Mouse (Mus musculus) urinary bladder, adult 18-20 months (tissue): ENCODE data around the gene Nelfa.
"Not testable (repeated sequence)": the region's sequence is repeated elsewhere in the genome, so short reads cannot be mapped to it uniquely, and the experiment has no call there.

Source experiments
- DNase-seq, 2 experiments: peaks; one replicate each; pipeline ENCODE4 v3.0.0; 2022; ENCODE audit warnings: low spot score in 2 of 2, mixed read lengths in 2 of 2

The Nelfa gene

GRCm38 (mm10) chr5:33920037-33920436, 16.2 kb downstream of the Nelfa start:
- DNase-seq, result no peak

GRCm38 (mm10) chr5:33919466-33919865, 16.7 kb downstream of the Nelfa start:
- no peak for DNase-seq

- not testable (repeated sequence) for DNase-seq
Measured at GRCm38 (mm10) chr5:33916616-33917015, 19.6 kb downstream of the Nelfa start.

GRCm38 (mm10) chr5:33915031-33915430, 21.2 kb downstream of the Nelfa start:
- DNase-seq, result not testable (repeated sequence)

GRCm38 (mm10) chr5:33903176-33903575, 33.0 kb downstream of the Nelfa start:
- no peak for DNase-seq

- DNase-seq, result no peak
Measured at GRCm38 (mm10) chr5:33902696-33903095, 33.5 kb downstream of the Nelfa start.

- no peak for DNase-seq
Measured at GRCm38 (mm10) chr5:33901278-33901677, 34.9 kb downstream of the Nelfa start.

GRCm38 (mm10) chr5:33900701-33901263, 35.4 kb downstream of the Nelfa start:
- DNase-seq, result no peak

GRCm38 (mm10) chr5:33900101-33900500, 36.1 kb downstream of the Nelfa start:
- no peak for DNase-seq

- DNase-seq, result no peak
Measured at GRCm38 (mm10) chr5:33899245-33899644, 37.0 kb downstream of the Nelfa start.

- DNase-seq, result no peak
Measured at GRCm38 (mm10) chr5:33898671-33899070, 37.5 kb downstream of the Nelfa start.

GRCm38 (mm10) chr5:33897158-33897557, 39.1 kb downstream of the Nelfa start:
- no peak for DNase-seq

GRCm38 (mm10) chr5:33895116-33895515, 41.1 kb downstream of the Nelfa start:
- no peak for DNase-seq

- no peak for DNase-seq
Measured at GRCm38 (mm10) chr5:33893406-33893805, 42.8 kb downstream of the Nelfa start.

GRCm38 (mm10) chr5:33881118-33881517, 55.1 kb downstream of the Nelfa start:
- no peak for DNase-seq

GRCm38 (mm10) chr5:33875472-33875871, 60.7 kb downstream of the Nelfa start:
- DNase-seq, result no peak

- no peak for DNase-seq
Measured at GRCm38 (mm10) chr5:33857693-33858092, 78.5 kb downstream of the Nelfa start.

GRCm38 (mm10) chr5:33854019-33854418, 82.2 kb downstream of the Nelfa start:
- DNase-seq, result no peak

GRCm38 (mm10) chr5:33853086-33853485, 83.1 kb downstream of the Nelfa start:
- DNase-seq, result no peak

GRCm38 (mm10) chr5:33851466-33851865, 84.7 kb downstream of the Nelfa start:
- no peak for DNase-seq
